Mouse (Mus musculus) layer of hippocampus, adult 11-12 months (tissue): ENCODE measurements around the gene Larp1.

Experiments
- DNase-seq: peaks from one replicate; pipeline ENCODE4 v3.0.0; 2022; ENCODE audit warnings: low spot score

Larp1 gene

DNA sequence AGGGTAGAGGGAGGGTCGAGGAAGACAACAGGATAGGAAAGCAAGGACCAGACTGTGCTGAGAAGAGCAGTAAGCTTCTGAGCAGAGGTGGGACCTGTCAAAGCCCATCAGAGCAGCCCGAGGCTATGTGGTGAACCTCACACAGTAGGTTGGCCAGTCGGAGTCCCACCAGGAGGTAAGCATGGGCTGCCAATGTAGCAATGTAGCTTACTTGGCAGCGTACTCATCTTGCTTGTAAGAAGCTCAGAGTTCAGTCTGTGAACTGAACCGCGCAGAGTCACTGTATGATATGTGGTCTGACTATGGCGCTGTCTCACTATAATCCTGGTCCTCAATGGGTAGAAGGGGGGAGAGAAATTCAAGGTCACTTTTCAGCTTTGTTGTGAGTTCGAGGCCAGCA is 5.7 kb upstream of the Larp1 start:
- DNase-seq, result no peak

DNA sequence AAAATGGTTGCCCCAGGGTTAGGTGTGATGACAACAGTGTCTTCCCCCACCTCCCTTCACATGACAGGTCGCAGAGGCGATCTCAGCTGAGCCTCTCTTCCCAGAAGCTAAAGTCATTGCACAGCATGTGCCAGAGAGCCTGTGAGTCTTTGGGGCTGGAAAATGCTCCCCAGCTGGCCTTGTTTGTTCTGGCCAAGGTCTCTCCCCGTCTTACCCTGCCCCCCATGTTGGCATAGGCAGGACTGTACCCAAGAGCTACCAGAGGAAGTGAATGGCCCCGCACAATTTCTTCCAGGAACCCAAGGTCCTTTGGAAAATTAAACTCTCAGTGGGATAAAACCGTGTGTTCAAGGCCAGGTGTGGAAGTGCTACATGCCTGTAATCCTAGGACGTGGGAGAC is 5.1 kb upstream of the Larp1 start:
- DNase-seq, result no peak

GRCm38 (mm10) chr11:58005110-58005509 is 3.8 kb upstream of the Larp1 start:
- DNase-seq, result no peak

GRCm38 (mm10) chr11:58008013-58008412 is 851 bp upstream of the Larp1 start:
- no peak for DNase-seq

DNA sequence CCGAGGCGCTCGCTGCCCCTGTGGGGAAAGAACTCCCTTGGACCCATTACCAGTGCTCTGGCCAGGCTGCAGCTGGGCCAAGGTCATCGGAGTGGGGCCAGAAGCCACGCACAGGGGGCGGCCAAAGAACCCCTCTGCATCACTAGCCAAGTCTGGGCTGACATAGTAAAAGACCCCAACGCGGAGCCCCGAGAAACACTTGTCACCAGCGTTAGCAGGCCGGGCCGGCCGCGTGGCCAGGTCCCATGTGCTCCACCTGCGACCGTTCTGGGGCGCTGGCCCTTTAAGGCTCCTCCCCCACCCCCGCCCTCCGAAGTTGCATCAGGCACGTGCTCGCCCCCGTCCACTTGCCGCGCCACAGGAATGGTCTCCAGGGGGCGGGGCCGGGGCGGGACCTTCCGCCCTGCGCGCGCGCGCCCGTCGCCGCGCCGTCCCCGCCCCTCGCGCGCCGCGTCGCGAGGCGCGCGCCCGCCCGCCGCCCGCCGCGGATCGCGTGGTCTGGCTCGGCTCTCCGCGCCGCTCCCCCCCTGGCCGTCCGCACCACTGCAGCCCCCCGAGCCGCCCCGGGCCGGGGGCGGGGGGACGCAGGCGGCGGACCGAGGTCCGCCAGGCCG is 320 bp upstream of the Larp1 start:
- DNase-seq, result peak; percentile 83

DNA sequence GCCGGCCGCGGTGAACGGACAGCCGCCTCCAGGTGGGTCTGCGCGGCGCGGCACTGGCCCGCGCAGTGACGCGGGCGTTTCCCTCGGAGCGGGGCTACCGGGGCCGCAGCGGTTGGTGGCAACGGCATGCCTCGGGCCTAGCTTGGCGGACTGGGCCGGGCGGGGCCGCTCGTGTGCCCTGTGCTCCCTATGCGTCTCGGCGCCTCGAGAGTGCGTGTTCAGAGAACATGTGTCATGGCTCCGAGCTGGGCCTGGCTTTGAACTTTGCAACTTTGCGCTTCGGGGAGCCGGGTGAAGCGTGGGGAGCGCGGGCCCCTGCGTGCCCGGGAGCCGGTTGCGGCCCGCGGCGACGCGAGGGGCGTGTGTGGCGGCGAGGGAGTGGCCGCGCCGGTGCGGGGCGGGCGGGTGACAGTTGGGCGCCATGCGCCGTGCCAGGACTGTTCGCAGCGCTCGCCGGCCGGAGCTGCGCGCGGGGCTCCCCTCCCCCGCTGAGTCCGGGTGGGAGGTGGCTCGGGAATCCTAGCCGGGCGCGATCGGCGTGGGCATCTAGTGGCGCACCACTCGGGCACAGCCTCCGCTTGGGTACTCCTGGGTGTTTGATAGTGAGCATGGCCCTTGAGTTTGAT is 765 bp downstream of the Larp1 start:
- peak; percentile 62 for DNase-seq

DNA sequence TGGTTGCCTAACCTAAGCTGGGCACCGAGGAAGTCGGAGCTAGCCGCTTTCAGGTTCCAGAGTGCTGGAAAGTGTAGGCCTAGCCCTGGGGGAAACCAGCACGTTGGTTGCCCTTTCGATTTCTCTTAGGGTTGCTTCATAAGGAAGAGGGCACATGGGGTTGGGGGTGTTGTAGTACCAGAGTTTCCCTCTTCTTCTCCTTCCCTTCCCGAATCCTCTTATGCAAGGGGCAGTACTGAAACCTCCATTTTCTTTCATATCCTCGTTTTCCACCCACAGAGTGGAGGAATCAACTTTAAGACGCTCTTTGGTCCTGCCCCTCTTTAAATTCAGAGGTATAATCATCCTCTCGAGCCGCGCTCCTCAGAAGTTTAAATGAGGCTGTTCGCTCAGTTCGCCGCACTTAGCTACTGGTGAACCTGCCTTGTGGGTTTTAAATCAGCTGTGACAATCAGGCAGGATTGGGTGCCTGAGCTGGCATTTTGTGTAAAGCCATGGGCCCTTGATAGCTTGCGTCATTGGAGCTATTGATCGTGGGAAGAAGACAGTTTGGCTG is 1.4 kb downstream of the Larp1 start:
- DNase-seq, result peak; percentile 24

DNA sequence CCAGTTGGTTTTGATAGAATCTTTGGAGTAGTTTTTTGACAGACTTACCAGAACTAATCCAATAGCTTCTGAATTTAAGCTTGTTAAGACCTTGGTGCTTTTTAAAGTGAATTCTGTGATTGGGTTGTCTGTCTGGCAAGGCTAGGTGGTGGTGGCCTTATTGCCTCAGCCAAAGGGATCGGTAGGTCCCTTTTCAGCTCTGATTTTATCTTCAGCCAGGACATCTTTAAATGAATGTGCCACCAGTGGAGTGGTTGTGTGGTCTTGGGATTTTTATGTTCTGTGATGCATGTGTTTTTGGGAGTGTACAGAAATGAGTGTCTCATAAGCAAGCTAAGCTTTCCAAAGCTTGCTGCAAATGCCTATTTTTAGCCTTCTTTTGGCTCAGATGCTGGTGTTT is 2.1 kb downstream of the Larp1 start:
- no peak for DNase-seq

- DNase-seq, result no peak
Measured at GRCm38 (mm10) chr11:58011813-58012212, 2.9 kb downstream of the Larp1 start.

DNA sequence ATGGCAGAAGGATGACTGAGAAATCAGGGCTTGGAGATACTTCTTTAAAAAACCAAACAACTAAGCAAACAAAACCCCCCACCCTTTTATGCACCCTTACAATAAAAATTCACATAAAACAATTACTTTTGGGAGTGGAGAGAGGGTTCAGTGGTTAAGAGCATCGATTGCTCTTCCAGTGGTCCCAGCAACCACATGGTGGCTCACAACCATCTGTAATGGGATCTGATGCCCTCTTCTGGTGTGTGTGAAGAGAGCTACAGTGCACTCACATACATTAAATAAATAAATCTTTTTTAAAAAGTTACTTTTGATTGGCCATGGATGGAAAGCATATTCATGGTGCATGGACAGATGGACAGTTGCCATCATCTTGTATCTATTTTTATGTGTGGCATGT is 3.8 kb downstream of the Larp1 start:
- no peak for DNase-seq

GRCm38 (mm10) chr11:58013100-58013499 is 4.2 kb downstream of the Larp1 start:
- no peak for DNase-seq

DNA sequence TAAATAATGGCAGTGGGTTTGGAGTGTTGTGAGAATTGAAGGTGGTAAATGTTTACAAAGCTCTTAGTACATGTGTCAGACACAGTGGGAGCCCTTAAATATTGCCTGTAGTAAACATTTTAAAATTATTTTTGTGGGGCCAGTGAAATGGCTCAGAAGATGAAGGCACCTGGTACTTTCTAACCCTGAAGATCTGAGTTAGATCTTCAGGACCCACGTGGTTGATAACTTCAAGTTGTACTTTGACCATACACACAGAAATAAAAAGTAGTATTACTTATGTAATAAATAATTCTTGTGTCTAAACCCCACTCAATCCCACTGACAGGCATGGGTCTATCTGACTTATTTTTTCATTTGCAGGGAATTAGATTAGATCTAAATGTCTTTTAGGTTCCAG is 5.7 kb downstream of the Larp1 start:
- DNase-seq, result no peak

DNA sequence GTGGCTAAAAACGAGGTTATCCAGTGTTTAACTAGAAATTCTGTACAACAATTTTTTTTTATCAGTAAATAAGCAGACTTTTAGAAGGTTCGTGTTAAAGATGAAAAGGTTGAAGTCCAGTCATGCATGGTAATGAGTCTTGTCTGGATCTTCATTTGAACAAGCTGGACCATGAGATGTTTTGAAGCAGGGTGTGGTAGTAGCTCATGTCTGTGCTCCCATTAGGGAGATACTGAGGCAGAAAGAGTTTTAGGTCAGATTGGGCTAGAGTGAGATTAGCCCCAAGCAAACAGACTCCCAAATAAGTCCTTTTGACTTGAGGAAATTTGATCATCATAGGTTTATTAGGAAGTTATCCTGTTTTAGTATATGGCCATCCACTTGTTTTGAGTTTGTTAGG is 6.5 kb downstream of the Larp1 start:
- DNase-seq, result no peak

- DNase-seq, result no peak
Measured at GRCm38 (mm10) chr11:58016371-58016770, 7.5 kb downstream of the Larp1 start.

DNA sequence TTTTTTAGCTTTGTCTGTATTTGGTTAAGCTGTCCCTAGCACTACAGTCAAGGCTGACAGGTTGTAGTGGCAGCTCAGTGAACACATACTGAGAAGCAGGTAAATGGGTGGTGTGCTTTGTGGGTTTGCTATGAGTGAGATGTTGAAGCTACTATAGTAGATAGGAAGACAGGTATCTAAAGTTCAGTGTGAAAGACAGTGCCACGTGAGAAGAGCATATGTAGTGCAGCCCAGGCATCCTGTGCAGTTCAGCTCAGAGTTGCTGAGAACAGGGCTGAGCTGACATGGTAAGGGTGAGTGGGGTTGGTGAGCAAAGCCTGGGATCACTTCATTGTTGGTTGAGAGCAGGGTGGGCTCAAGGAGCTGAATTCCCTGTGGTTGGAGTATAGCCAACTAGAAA is 8.6 kb downstream of the Larp1 start:
- no peak for DNase-seq

GRCm38 (mm10) chr11:58018287-58018686 is 9.4 kb downstream of the Larp1 start:
- peak; percentile 21 for DNase-seq

DNA sequence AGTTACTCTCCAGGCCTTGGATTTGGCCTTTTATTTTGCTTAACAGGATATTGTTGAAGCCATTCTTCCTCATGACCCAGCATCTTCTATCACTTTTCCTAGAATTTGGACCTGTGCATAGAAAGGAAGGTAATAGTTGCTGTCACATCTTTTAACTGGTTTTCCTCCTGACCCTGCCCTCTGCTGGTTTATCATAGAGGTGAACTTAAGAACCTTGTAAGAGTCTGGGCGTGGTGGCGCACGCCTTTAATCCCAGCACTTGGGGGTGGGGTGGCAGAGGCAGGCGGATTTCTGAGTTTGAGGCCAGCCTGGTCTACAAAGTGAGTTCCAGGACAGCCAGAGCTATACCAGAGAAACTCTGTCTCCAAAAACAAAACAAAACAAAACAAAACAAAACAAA is 9.8 kb downstream of the Larp1 start:
- DNase-seq, result no peak

DNA sequence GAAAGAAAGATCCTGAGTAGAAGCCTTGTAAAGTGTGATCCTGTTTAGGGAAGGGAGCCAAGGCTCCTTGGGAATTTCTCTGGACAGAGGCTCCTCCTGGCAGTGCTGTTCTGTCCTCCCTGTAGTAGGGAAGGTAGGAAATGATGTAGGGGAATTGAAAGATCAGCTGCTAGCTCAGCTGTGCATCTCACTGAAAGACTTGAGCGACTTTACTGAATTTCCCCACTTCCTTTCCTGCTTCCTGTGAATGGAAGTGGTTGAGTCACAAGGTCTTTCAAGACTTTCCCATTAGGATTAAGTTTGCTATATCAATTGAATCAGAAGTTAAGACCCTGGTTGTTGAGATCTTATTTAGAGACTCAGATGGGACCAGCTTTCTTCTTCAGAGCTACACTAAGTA is 12.2 kb downstream of the Larp1 start:
- no peak for DNase-seq

DNA sequence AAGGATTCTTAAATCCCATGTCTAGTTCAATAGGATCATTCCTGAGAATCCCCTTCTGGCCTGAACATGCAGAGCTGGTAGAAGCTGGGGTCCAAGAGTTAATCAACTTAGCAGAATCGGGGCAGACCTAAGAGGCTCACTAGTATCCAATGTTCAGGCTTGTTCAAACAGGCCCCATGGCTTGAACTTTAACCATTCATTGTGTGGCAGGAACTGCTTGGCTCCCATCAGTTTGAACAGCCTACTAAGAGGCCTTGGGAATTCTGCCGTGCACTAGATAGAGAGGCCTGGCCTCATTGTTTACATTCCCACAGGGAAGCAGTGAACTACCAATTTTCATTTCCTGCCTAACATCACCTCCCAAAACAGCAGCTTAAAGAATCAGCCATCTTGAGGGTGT is 12.8 kb downstream of the Larp1 start:
- no peak for DNase-seq

GRCm38 (mm10) chr11:58024271-58024670 is 15.4 kb downstream of the Larp1 start:
- no peak for DNase-seq

DNA sequence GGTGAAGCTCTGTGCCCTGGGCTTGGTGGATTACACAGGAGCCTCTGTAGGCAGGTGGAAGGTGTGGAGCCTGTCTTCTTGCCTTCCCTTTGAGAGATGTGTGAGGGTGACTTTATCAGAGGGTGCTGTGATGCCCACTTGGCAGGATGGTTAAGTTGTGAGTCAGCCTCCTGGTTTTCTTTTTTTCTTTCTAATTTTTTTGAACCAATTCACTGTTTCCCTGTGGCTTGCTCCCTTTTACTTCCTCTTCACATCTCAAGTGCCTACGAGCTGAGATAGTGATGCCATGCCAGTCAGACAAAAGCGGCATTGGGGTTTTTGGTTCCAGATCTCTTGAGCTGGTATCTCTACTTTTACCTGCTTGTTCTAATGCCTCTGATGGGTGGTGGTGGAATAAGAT is 15.8 kb downstream of the Larp1 start:
- DNase-seq, result no peak

GRCm38 (mm10) chr11:58025881-58026280 is 17.0 kb downstream of the Larp1 start:
- no peak for DNase-seq

DNA sequence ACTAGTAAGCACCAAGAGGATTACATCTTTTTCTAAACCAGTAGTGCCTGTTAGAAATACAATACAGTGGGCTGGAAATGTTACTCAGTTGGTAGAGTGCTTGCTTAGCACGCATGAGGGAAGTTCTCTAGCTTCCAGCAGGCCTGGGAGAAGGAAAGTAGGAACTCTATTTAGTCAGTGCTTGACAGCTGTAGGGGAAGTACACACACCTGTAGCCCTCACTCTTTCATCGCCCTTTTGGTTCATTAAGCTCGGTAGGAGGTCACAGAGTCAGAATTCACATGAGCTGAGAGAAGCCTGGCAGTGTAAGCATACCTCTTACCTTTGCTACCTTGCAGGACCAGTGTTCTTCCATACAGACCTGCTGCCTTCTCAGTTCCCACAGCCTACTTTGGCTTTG is 17.5 kb downstream of the Larp1 start:
- DNase-seq, result no peak

DNA sequence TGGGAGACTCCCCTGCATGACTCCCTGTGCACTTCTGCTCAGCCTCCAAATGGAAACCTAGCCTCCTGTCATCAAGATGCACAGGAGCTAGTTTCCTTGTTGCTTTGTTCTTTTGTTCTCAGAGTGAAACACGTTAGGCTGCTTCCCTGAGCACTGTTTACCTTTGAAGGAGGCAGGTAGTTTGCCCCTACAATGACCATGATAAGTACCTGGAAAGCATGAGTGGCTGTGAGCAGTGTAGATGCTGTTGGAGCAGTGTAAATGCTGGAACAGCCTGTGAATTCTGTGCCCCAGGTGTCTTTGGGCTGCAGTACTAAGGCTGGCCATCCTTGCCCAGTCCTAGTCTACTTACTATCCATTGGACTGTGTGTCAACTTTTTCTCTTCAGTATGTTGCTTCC is 18.0 kb downstream of the Larp1 start:
- DNase-seq, result no peak
